Mouse (Mus musculus): ENCODE measurements around the gene Tsen34.

DNA sequence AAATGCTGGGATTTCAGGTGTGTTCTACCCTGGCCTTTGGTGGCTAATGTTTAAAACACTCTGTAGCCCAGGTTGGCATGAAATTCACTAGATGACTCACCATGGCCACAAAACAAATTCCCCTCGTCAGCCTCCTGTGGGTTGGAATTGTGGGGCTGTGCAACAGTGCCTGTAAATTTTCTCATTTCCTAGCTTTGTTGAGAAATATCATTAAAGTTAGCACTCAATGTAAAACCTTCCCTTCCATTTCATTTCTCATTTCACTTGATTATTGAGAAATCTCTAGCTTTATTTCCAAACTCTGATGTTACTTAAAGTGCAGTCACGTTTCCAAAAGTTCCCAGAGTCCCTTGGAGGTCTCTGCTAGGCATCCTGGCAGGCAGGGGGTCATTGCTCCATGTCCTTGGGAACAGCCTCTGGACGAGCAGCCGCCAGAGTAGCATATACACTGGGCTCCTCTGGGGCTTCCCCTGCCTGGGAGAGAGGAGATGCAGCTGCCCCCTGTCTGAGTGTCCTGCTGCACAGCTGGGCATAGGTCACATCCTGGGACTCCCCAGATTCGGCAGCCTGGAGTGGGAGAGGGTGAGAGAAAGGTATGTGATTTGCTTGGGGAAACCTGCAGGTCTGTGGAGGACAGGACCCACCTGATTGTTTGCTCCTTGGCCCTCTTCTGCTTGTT is 19.7 kb downstream of the Tsen34 start:
- TF ChIP-seq POLR2A (IDR thresholded peaks at IDR 0.05; ENCODE audit: control insufficient read depth, low read depth, low read length) (no peak), CTCF (IDR thresholded peaks at IDR 0.05; ENCODE audit: control insufficient read depth, insufficient read depth, insufficient replicate concordance, low read depth, low read length) (no peak)

Measured in testis, adult 2 months (tissue).